Mouse (Mus musculus) naive thymus-derived CD4-positive, alpha-beta T cell, adult 5 months (primary cell): ENCODE results near the gene H2afb1. TPM values are rescaled to one million over a fixed set of nuclear protein-coding genes. Genes with fewer than 3 reads are reported as not detected.

ENCODE experiments used
- polyA plus RNA-seq: library from polyadenylated mRNA; unstranded; fragments of 100-300 nt; shearing (Covaris generic); gene quantifications from one replicate; pipeline ENCODE4 v1.2.1, GENCODE M21; 2017

The H2afb1 gene
- not detected for polyA plus RNA-seq

GRCm38 (mm10) chrX:117014457-117014856 lies at the start of gene H2afb1:
Gene H2afb1, plus strand, starts transcription at chrX:117014757.

